Comparison of ENCODE assay signal across 9 mouse cellular contexts in genomic region chr4:119140126-119140525, GRCm38 (mm10). TPM values are rescaled to one million over a fixed set of nuclear protein-coding genes. Genes with fewer than 3 reads are reported as not detected.
A peak's percentile ranks its signal among the peaks of the same experiment; 100 is the strongest.
DNase-seq lines count a peak whose midpoint lies in the region; ATAC-seq lines count a peak whose summit lies in the region.
"Had no signal": no experiment of that assay in that cellular context is flagged by ENCODE, and none has a peak within 500 bp of the region (broad histone marks: within the 10 kb centered on the region; RNA-seq: fewer than 3 reads in every experiment).

No protein-coding gene starts in this region.

- no peak overlapping the region for H3K9ac ChIP-seq in hindbrain, embryonic 14.5 days

- no peaks in the 10 kb centered on the region for H3K27me3 ChIP-seq in hindbrain, embryonic 10.5 days (ENCODE audit: insufficient read depth, poor library complexity, severe bottlenecking)
- H3K27me3 ChIP-seq in hindbrain, embryonic 14.5 days (ENCODE audit: control insufficient read depth, insufficient read depth, low read length): no peaks in the 10 kb centered on the region

- H3K4me1 ChIP-seq in hindbrain, embryonic 10.5 days (replicated peaks): peaks cover 34% of the 10 kb centered on the region
- no peaks in the 10 kb centered on the region; the same call in 1 of the 2 replicates for H3K4me1 ChIP-seq in hindbrain, embryonic 14.5 days (replicated peaks; ENCODE audit: control insufficient read depth, insufficient read depth, low read length)

- peaks cover 32% of the 10 kb centered on the region for H3K36me3 ChIP-seq in hindbrain, embryonic 10.5 days
- peaks cover 11% of the 10 kb centered on the region; the same call in 1 of the 2 replicates for H3K36me3 ChIP-seq in hindbrain, embryonic 14.5 days (replicated peaks; ENCODE audit: control insufficient read depth, insufficient read depth)

- H3K4me3 ChIP-seq in hindbrain, embryonic 10.5 days: no peak overlapping the region
- no peak overlapping the region for H3K4me3 ChIP-seq in hindbrain, embryonic 14.5 days (replicated peaks; ENCODE audit: low read length)
- H3K4me3 ChIP-seq: erythroblast, embryonic 14.5 days had no signal

- H3K27ac ChIP-seq in hindbrain, embryonic 10.5 days: no peak overlapping the region
- no peak overlapping the region for H3K27ac ChIP-seq in hindbrain, embryonic 14.5 days

- no peaks in the 10 kb centered on the region for H3K9me3 ChIP-seq in hindbrain, embryonic 10.5 days
- no peaks in the 10 kb centered on the region for H3K9me3 ChIP-seq in hindbrain, embryonic 14.5 days (ENCODE audit: control insufficient read depth, low read length)

- peak; percentile 46 for DNase-seq in hindbrain, embryonic 10.5 days (ENCODE audit: low spot score)
- DNase-seq in hindbrain, embryonic 14.5 days (ENCODE audit: low spot score): no peak
- DNase-seq in CD8-positive naive resting alpha-beta T cell, adult 2 months (ENCODE audit: low read depth in 2 of 2, low spot score in 2 of 2): peak; percentile 39 to 40
- DNase-seq in adrenal gland, postnatal 14 days: peak; percentile 50
- DNase-seq in induced T-regulatory cell, adult 2 months (ENCODE audit: low read depth): peak; percentile 82
- peak; percentile 74 for DNase-seq in naive thymus-derived CD4-positive, alpha-beta T cell, adult 2 months (ENCODE audit: low read depth)
- no peak for DNase-seq in right cerebral cortex, postnatal 36 days (ENCODE audit: low spot score in 2 of 2)
- no peak for DNase-seq in urinary bladder, postnatal 10 days (ENCODE audit: low spot score)

- no peak for ATAC-seq in hindbrain, embryonic 14.5 days (ENCODE audit: low FRiP score)

- WGBS in hindbrain, embryonic 10.5 days: 47% methylated on average over 3 of the region's 3 CpGs
- 51% methylated on average over 3 of the region's 3 CpGs for WGBS in hindbrain, embryonic 14.5 days

- H3K4me2 ChIP-seq in hindbrain, embryonic 14.5 days (replicated peaks): no peak overlapping the region

RNA-seq across cellular contexts. Expression of gene Slc2a1, which starts 31.6 kb away (rescaled TPM):
- 153 and 228 TPM in 2 replicates for polyA plus RNA-seq in hindbrain, embryonic 10.5 days (2016; fragmentation: Nextera tagmentation; extraction: Ambion mirVana)
- 86.5 and 92.1 TPM in 2 replicates for polyA plus RNA-seq in hindbrain, embryonic 14.5 days (2014; fragmentation: Nextera tagmentation; extraction: Ambion mirVana)
- total RNA-seq in adrenal gland, postnatal 14 days (2021): 15.9 and 19.6 TPM in 2 replicates

RNA-seq across cellular contexts. Expression of gene Zfp691, which starts 33.9 kb away (rescaled TPM):
- polyA plus RNA-seq in hindbrain, embryonic 10.5 days (2016; fragmentation: Nextera tagmentation; extraction: Ambion mirVana): 10.0 and 11.0 TPM in 2 replicates
- polyA plus RNA-seq in hindbrain, embryonic 14.5 days (2014; fragmentation: Nextera tagmentation; extraction: Ambion mirVana): 3.2 and 4.9 TPM in 2 replicates
- total RNA-seq in adrenal gland, postnatal 14 days (2021): 20.5 and 21.6 TPM in 2 replicates

RNA-seq across cellular contexts. Expression of gene Ermap, which starts 49.7 kb away (rescaled TPM):
- 7.0 and 12.1 TPM in 2 replicates for polyA plus RNA-seq in hindbrain, embryonic 10.5 days (2016; fragmentation: Nextera tagmentation; extraction: Ambion mirVana)
- polyA plus RNA-seq in hindbrain, embryonic 14.5 days (2014; fragmentation: Nextera tagmentation; extraction: Ambion mirVana): 0.77 and 2.5 TPM in 2 replicates
- total RNA-seq in adrenal gland, postnatal 14 days (2021): 2.3 and 8.8 TPM in 2 replicates

RNA-seq across cellular contexts. Expression of gene Svbp, which starts 55.0 kb away (rescaled TPM):
- polyA plus RNA-seq in hindbrain, embryonic 10.5 days (2016; fragmentation: Nextera tagmentation; extraction: Ambion mirVana): 149 and 182 TPM in 2 replicates
- 221 and 251 TPM in 2 replicates for polyA plus RNA-seq in hindbrain, embryonic 14.5 days (2014; fragmentation: Nextera tagmentation; extraction: Ambion mirVana)
- total RNA-seq in adrenal gland, postnatal 14 days (2021): 19.0 and 22.5 TPM in 2 replicates

Comparison
In these comparisons a context has a peak if more than half of its experiments do, and no peak if none do; other contexts are left out.
1. DNase-seq: peak in hindbrain, embryonic 10.5 days (single experiment), CD8-positive naive resting alpha-beta T cell, adult 2 months (2 of 2), adrenal gland, postnatal 14 days (single experiment), induced T-regulatory cell, adult 2 months (single experiment) and naive thymus-derived CD4-positive, alpha-beta T cell, adult 2 months (single experiment); none in hindbrain, embryonic 14.5 days (single experiment), right cerebral cortex, postnatal 36 days (0 of 2) and urinary bladder, postnatal 10 days (single experiment).